Mouse (Mus musculus) intestine, embryonic 16.5 days (tissue): ENCODE data around the gene Lcn2. TPM values are rescaled to one million over a fixed set of nuclear protein-coding genes. Genes with fewer than 3 reads are reported as not detected.

Experiments used
- ATAC-seq: fragments of 200-750 bp; cut with Nextera tagmentation; 2 replicates; pipeline ENCODE4 v1.8.0; 2017; ENCODE audit warnings: moderate TSS enrichment, moderate library complexity
- H3K27ac ChIP-seq: fragments of 300-500 bp; sonication (generic); 2 replicates; pipeline ENCODE4 v1.5.1; 2014; ENCODE audit warnings: mild to moderate bottlenecking, low read length
- H3K27me3 ChIP-seq: fragments of 300-500 bp; sonication (generic); replicated peaks from 2 replicates; pipeline ENCODE4 v1.6.1; 2014; ENCODE audit warnings: low read length, control low read depth, mixed read lengths; ENCODE audit not compliant: control insufficient read depth, insufficient read depth
- H3K36me3 ChIP-seq: fragments of 300-500 bp; sonication (generic); 2 replicates; pipeline ENCODE4 v1.6.1; 2014; ENCODE audit warnings: low read length, control low read depth; ENCODE audit not compliant: control insufficient read depth, insufficient read depth
- H3K4me1 ChIP-seq: fragments of 300-500 bp; sonication (generic); 2 replicates; pipeline ENCODE4 v1.6.1; 2014; ENCODE audit warnings: low read length, control low read depth, mixed read lengths; ENCODE audit not compliant: control insufficient read depth, insufficient read depth
- H3K4me2 ChIP-seq: fragments of 300-500 bp; sonication (generic); 2 replicates; pipeline ENCODE4 v1.6.1; 2014; ENCODE audit warnings: low read depth, low read length, control low read depth
- H3K4me3 ChIP-seq: fragments of 300-500 bp; sonication (generic); 2 replicates; pipeline ENCODE4 v1.5.1; 2014; ENCODE audit warnings: mild to moderate bottlenecking, low read length
- H3K9ac ChIP-seq: fragments of 300-500 bp; sonication (generic); 2 replicates; pipeline ENCODE4 v1.6.1; 2014; ENCODE audit warnings: low read depth, low read length
- H3K9me3 ChIP-seq: fragments of 300-500 bp; sonication (generic); 2 replicates; pipeline ENCODE4 v1.6.1; 2016; ENCODE audit warnings: low read length, control low read depth; ENCODE audit not compliant: control insufficient read depth
- whole genome bisulfite sequencing: fragments of 180-500 bp; shearing (Covaris S2); extraction: QIAGEN DNeasy Blood & Tissue Kit; methylation state at CpG from one replicate; pipeline ENCODE4 v1.1.7; 2014; 5-methylcytosine and 5-hydroxymethylcytosine counted together
- polyA plus RNA-seq: library from polyadenylated mRNA; unstranded; fragments of >200 nt; fragmentation: Nextera tagmentation; extraction: Ambion mirVana; gene quantifications from 2 replicates; pipeline ENCODE4 v1.2.1, GENCODE M21; 2015

Lcn2 gene
- polyA plus RNA-seq, 1 experiment from 2014 or later: 4.2 TPM

- H3K4me3 ChIP-seq: no peak overlapping the region
- no peaks in the 10 kb centered on the region for H3K9me3 ChIP-seq
- H3K27me3 ChIP-seq: no peaks in the 10 kb centered on the region
- H3K9ac ChIP-seq: no peak overlapping the region
- H3K27ac ChIP-seq: no peak overlapping the region
- H3K36me3 ChIP-seq: no peaks in the 10 kb centered on the region
- 0 out of 2 replicates have a peak, but pooled peaks cover 2% of the 10 kb centered on the region for H3K4me1 ChIP-seq
- 63% methylated on average over 6 of the region's 6 CpGs for WGBS
- peak; percentile 60; the same call in 1 of the 2 replicates for ATAC-seq
- H3K4me2 ChIP-seq: no peak overlapping the region
These were observed 45.3 kb downstream of the Lcn2 start for GRCm38 (mm10) chr2:32342539-32343350.

- 85% methylated on average over 4 of the region's 4 CpGs for WGBS
- no peaks in the 10 kb centered on the region for H3K36me3 ChIP-seq
- H3K4me1 ChIP-seq: 0 out of 2 replicates have a peak, but pooled peaks cover 2% of the 10 kb centered on the region
- no peak overlapping the region for H3K9ac ChIP-seq
- no peaks in the 10 kb centered on the region for H3K9me3 ChIP-seq
- no peak overlapping the region for H3K4me2 ChIP-seq
- H3K27ac ChIP-seq: no peak overlapping the region
- no peaks in the 10 kb centered on the region for H3K27me3 ChIP-seq
- no peak overlapping the region for H3K4me3 ChIP-seq
- no peak for ATAC-seq
These were observed 46.0 kb downstream of the Lcn2 start for GRCm38 (mm10) chr2:32342039-32342438.

- 80% methylated on average over 4 of the region's 4 CpGs for WGBS
- Histone ChIP-seq H3K4me3 (no peak overlapping the region), H3K27me3 (no peaks in the 10 kb centered on the region), H3K27ac (no peak overlapping the region), H3K4me1 (0 out of 2 replicates have a peak, but pooled peaks cover 2% of the 10 kb centered on the region), H3K4me2 (no peak overlapping the region), H3K9ac (no peak overlapping the region), H3K36me3 (no peaks in the 10 kb centered on the region), H3K9me3 (no peaks in the 10 kb centered on the region)
- ATAC-seq: no peak
These were observed 46.5 kb downstream of the Lcn2 start for GRCm38 (mm10) chr2:32341634-32341939.

- 81% methylated on average over 13 of the region's 13 CpGs for WGBS
- H3K4me3 ChIP-seq: no peak overlapping the region
- ATAC-seq: no peak
- no peaks in the 10 kb centered on the region for H3K27me3 ChIP-seq
- H3K36me3 ChIP-seq: no peaks in the 10 kb centered on the region
- H3K4me1 ChIP-seq: 0 out of 2 replicates have a peak, but pooled peaks cover 2% of the 10 kb centered on the region
- H3K9me3 ChIP-seq: no peaks in the 10 kb centered on the region
- no peak overlapping the region for H3K9ac ChIP-seq
- no peak overlapping the region for H3K27ac ChIP-seq
- no peak overlapping the region for H3K4me2 ChIP-seq
These were observed 47.0 kb downstream of the Lcn2 start for GRCm38 (mm10) chr2:32340836-32341633.

GRCm38 (mm10) chr2:32339912-32340642 lies 48.0 kb downstream of the Lcn2 start:
- 0 out of 2 replicates have a peak, but pooled peaks cover 2% of the 10 kb centered on the region for H3K4me1 ChIP-seq
- H3K27me3 ChIP-seq: no peaks in the 10 kb centered on the region
- no peak for ATAC-seq
- WGBS: 50% methylated on average over 26 of the region's 26 CpGs
- H3K27ac ChIP-seq: no peak overlapping the region
- no peak overlapping the region for H3K4me2 ChIP-seq
- no peak overlapping the region for H3K4me3 ChIP-seq
- H3K9ac ChIP-seq: no peak overlapping the region
- no peaks in the 10 kb centered on the region for H3K9me3 ChIP-seq
- H3K36me3 ChIP-seq: no peaks in the 10 kb centered on the region

GRCm38 (mm10) chr2:32335888-32336287 lies 52.2 kb downstream of the Lcn2 start:
- H3K36me3 ChIP-seq: 0 out of 2 replicates have a peak, but pooled peaks cover 3% of the 10 kb centered on the region
- 55% methylated on average over 15 of the region's 15 CpGs for WGBS
- H3K27me3 ChIP-seq: no peaks in the 10 kb centered on the region
- H3K4me1 ChIP-seq: no peaks in the 10 kb centered on the region
- ATAC-seq: no peak
- H3K27ac ChIP-seq: no peak overlapping the region
- no peaks in the 10 kb centered on the region for H3K9me3 ChIP-seq
- no peak overlapping the region for H3K9ac ChIP-seq
- H3K4me2 ChIP-seq: no peak overlapping the region
- H3K4me3 ChIP-seq: no peak overlapping the region

Other genes starting within 250 kb of the Lcn2 start
- 14.4 and 16.2 TPM in 2 replicates for gene Prrc2b, start 237.2 kb downstream of the Lcn2 start, polyA plus RNA-seq
- gene Pomt1, start 151.7 kb downstream of the Lcn2 start, polyA plus RNA-seq: 26.7 and 26.9 TPM in 2 replicates
- gene Uck1, start 128.1 kb downstream of the Lcn2 start, polyA plus RNA-seq: 72.4 and 74.4 TPM in 2 replicates
- gene Golga2, start 100.9 kb downstream of the Lcn2 start, polyA plus RNA-seq: 21.5 and 21.6 TPM in 2 replicates
- gene Swi5, start 100.2 kb downstream of the Lcn2 start, polyA plus RNA-seq: 342 and 377 TPM in 2 replicates
- 47.1 and 51.4 TPM in 2 replicates for gene Ciz1, start 35.9 kb downstream of the Lcn2 start, polyA plus RNA-seq
- 11.8 and 12.5 TPM in 2 replicates for gene Dnm1, start 34.9 kb downstream of the Lcn2 start, polyA plus RNA-seq
- gene 1110008P14Rik, start 6.3 kb downstream of the Lcn2 start, polyA plus RNA-seq: 44.2 and 45.8 TPM in 2 replicates
- gene Ptges2, start 7.6 kb upstream of the Lcn2 start, polyA plus RNA-seq: 49.1 and 49.8 TPM in 2 replicates
- gene Naif1, start 62.2 kb upstream of the Lcn2 start, polyA plus RNA-seq: 5.1 and 5.3 TPM in 2 replicates
- 19.3 and 19.9 TPM in 2 replicates for gene Slc25a25, start 63.2 kb upstream of the Lcn2 start, polyA plus RNA-seq
- gene Fam102a, start 147.1 kb upstream of the Lcn2 start, polyA plus RNA-seq: 7.6 and 9.4 TPM in 2 replicates
- gene Dpm2, start 182.6 kb upstream of the Lcn2 start, polyA plus RNA-seq: 123 and 128 TPM in 2 replicates
- 0.33 and 0.34 TPM in 2 replicates for gene Pip5kl1, start 186.5 kb upstream of the Lcn2 start, polyA plus RNA-seq
- not detected in 2 replicates for gene 9430097D07Rik, start 187.4 kb upstream of the Lcn2 start, polyA plus RNA-seq
- 14.7 and 16.5 TPM in 2 replicates for gene St6galnac4, start 198.8 kb upstream of the Lcn2 start, polyA plus RNA-seq
- gene St6galnac6, start 211.5 kb upstream of the Lcn2 start, polyA plus RNA-seq: 12.3 and 15.2 TPM in 2 replicates
- gene Ak1, start 233.5 kb upstream of the Lcn2 start, polyA plus RNA-seq: 15.3 and 18.6 TPM in 2 replicates